Mouse (Mus musculus) brain, embryonic 14.5 days (tissue): ENCODE measurements at regions not wholly inside any gene's neighbourhood (a gene's known extent, or its start where the extent isn't known, plus 50 kb on each side); places are given as distances from the start of the nearest gene placed in this dataset.

Experiments used
- CTCF ChIP-seq: fragments of 200-500 bp; IDR thresholded peaks from 2 replicates; pipeline ENCODE4 v1.5.1; 2012; ENCODE audit warnings: inconsistent platforms, mild to moderate bottlenecking, moderate library complexity, borderline replicate concordance; ENCODE audit not compliant: insufficient read depth, insufficient read length; ENCODE audit errors: extremely low read depth
- POLR2A ChIP-seq: fragments of 200-500 bp; IDR thresholded peaks from 2 replicates; pipeline ENCODE4 v1.6.1; 2012; ENCODE audit warnings: mild to moderate bottlenecking, inconsistent platforms, borderline replicate concordance; ENCODE audit not compliant: poor library complexity, insufficient read depth, insufficient read length, severe bottlenecking; ENCODE audit errors: extremely low read depth

DNA sequence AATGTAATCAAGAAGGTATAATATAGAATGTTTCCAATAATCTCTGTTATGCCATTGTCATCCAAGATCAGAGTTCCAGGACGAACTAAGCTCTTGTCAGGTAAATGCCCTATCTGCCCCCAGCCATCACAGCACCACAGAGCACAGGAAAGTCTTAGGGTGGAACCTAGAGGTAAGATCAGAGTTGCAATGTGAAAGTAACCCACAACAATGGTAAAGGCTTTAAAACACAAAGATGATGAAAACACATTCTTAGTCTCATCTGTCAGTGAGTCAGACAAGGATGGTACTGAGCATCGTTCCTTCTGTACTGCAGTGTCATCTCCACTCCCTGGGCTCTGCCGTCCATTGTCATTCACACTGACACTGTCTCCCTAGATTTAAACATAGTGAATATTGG lies 97.3 kb upstream of the Ngly1 start:
- no peak for TF ChIP-seq POLR2A
- TF ChIP-seq CTCF = no peak
